Mouse (Mus musculus): ENCODE measurements at regions not wholly inside any gene's neighbourhood (a gene's known extent, or its start where the extent isn't known, plus 50 kb on each side); places are given as distances from the start of the nearest gene placed in this dataset.

- DNase-seq (ENCODE audit: extremely low spot score in 1 of 2, low spot score in 2 of 2): no peak
- intact Hi-C loops (cut with DNase I): loop anchor here (10.0 kb wide), 2 partner anchors 97 to 243 kb away; no protein-coding TSS in a partner anchor
Observed at GRCm38 (mm10) chr1:63871831-63872230, 102.8 kb upstream of the 4933402D24Rik start.

- intact Hi-C loops (cut with DNase I): no loop called here
- no peak for DNase-seq (ENCODE audit: extremely low spot score in 1 of 2, low spot score in 2 of 2)
Observed at GRCm38 (mm10) chr1:63869342-63869741, 100.3 kb upstream of the 4933402D24Rik start.

- DNase-seq (ENCODE audit: extremely low spot score in 1 of 2, low spot score in 2 of 2): no peak
- intact Hi-C loops (cut with DNase I): no loop called here
Observed at GRCm38 (mm10) chr1:63857933-63858649, 89.0 kb upstream of the 4933402D24Rik start.

- intact Hi-C loops (cut with DNase I): no loop called here
- no peak for DNase-seq (ENCODE audit: extremely low spot score in 1 of 2, low spot score in 2 of 2)
Observed at GRCm38 (mm10) chr1:63857468-63857867, 88.4 kb upstream of the 4933402D24Rik start.

- intact Hi-C loops (cut with DNase I): no loop called here
- no peak for DNase-seq (ENCODE audit: extremely low spot score in 1 of 2, low spot score in 2 of 2)
Observed at GRCm38 (mm10) chr1:63856366-63856765, 87.3 kb upstream of the 4933402D24Rik start.

- DNase-seq (ENCODE audit: extremely low spot score in 1 of 2, low spot score in 2 of 2): no peak
- intact Hi-C loops (cut with DNase I): no loop called here
Observed at GRCm38 (mm10) chr1:63854794-63855193, 85.7 kb upstream of the 4933402D24Rik start.

- intact Hi-C loops (cut with DNase I): no loop called here
- no peak for DNase-seq (ENCODE audit: extremely low spot score in 1 of 2, low spot score in 2 of 2)
Observed at GRCm38 (mm10) chr1:63851476-63852094, 82.5 kb upstream of the 4933402D24Rik start.

- DNase-seq (ENCODE audit: extremely low spot score in 1 of 2, low spot score in 2 of 2): no peak
- intact Hi-C loops (cut with DNase I): no loop called here
Observed at GRCm38 (mm10) chr1:63850262-63850661, 81.2 kb upstream of the 4933402D24Rik start.

GRCm38 (mm10) chr1:63828174-63828844 lies 59.2 kb upstream of the 4933402D24Rik start:
- intact Hi-C loops (cut with DNase I): no loop called here
- no peak for DNase-seq (ENCODE audit: extremely low spot score in 1 of 2, low spot score in 2 of 2)

GRCm38 (mm10) chr1:63820614-63821270 lies 51.7 kb upstream of the 4933402D24Rik start:
- intact Hi-C loops (cut with DNase I): no loop called here
- no peak for DNase-seq (ENCODE audit: extremely low spot score in 1 of 2, low spot score in 2 of 2)

- intact Hi-C loops (cut with DNase I): no loop called here
Observed at GRCm38 (mm10) chr1:63819536-63820254, 50.6 kb upstream of the 4933402D24Rik start.

More at GRCm38 (mm10) chr1:63819536-63820254, 50.6 kb upstream of the 4933402D24Rik start:
- peak in 1 of 2 experiments; percentile 38 for DNase-seq (ENCODE audit: extremely low spot score in 1 of 2, low spot score in 2 of 2)

Measured in left cerebral cortex, postnatal 10 days (tissue).